Mouse (Mus musculus) cerebellum, adult 2 months (tissue): Measurements from ENCODE around the gene Gli1.

ENCODE experiments used
- CTCF ChIP-seq: fragments of 200-500 bp; IDR thresholded peaks from 2 replicates; pipeline ENCODE4 v1.5.1; 2011; ENCODE audit warnings: low read depth, mild to moderate bottlenecking, control low read depth, low read length, moderate library complexity, borderline replicate concordance; ENCODE audit not compliant: insufficient read depth
- POLR2A ChIP-seq: fragments of 200-500 bp; IDR thresholded peaks from 2 replicates; pipeline ENCODE4 v1.6.1; 2011; ENCODE audit warnings: low read length, control low read depth, borderline replicate concordance; ENCODE audit not compliant: insufficient read depth

DNA sequence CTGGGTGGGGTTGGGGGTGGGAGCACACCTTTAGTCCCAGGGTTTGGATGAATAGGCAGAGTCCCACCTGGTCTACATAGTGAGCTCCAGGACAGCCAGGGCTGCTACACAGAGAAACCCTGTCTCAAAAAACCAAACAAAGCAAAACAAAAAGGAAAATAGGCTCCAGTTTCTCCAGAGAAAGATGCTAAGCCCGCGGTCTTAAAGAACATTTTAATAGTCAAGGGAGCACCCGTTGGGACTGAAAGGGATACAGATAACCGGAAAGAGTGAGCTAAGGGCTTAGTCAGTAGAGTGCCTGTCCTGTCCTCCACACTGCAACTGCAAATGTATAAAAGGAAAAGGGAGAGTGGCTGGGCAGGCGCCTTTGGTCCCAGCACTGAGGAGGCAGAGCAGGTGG is 25.3 kb upstream of the Gli1 start:
- TF ChIP-seq CTCF, result no peak
- no peak for TF ChIP-seq POLR2A
